Mouse (Mus musculus): ENCODE measurements around the gene Abcb6.

Abcb6 gene

GRCm38 (mm10) chr1:75201236-75201635 is 21.0 kb upstream of the Abcb6 start:
- no peak for DNase-seq (ENCODE audit: low read depth, low spot score)

GRCm38 (mm10) chr1:75192452-75192851 is 12.3 kb upstream of the Abcb6 start:
- no peak for DNase-seq (ENCODE audit: low read depth, low spot score)

- DNase-seq (ENCODE audit: low read depth, low spot score), result peak; percentile 98
Measured at GRCm38 (mm10) chr1:75191622-75192402, 11.6 kb upstream of the Abcb6 start, which contains the start of the genes Ankzf1 and Atg9a. Ankzf1 (plus strand) TSS chr1:75192151. Atg9a (minus strand) TSS chr1:75192196.

GRCm38 (mm10) chr1:75191258-75191621 is 11.0 kb upstream of the Abcb6 start:
- no peak for DNase-seq (ENCODE audit: low read depth, low spot score)

- DNase-seq (ENCODE audit: low read depth, low spot score), result no peak
Measured at GRCm38 (mm10) chr1:75190577-75190976, 10.4 kb upstream of the Abcb6 start.

- no peak for DNase-seq (ENCODE audit: low read depth, low spot score)
Measured at GRCm38 (mm10) chr1:75187914-75188483, 7.8 kb upstream of the Abcb6 start.

GRCm38 (mm10) chr1:75187126-75187525 is 6.9 kb upstream of the Abcb6 start:
- no peak for DNase-seq (ENCODE audit: low read depth, low spot score)

- no peak for DNase-seq (ENCODE audit: low read depth, low spot score)
Measured at GRCm38 (mm10) chr1:75185495-75185894, 5.3 kb upstream of the Abcb6 start.

- DNase-seq (ENCODE audit: low read depth, low spot score), result no peak
Measured at GRCm38 (mm10) chr1:75182160-75182559, 2.0 kb upstream of the Abcb6 start.

- DNase-seq (ENCODE audit: low read depth, low spot score), result no peak
Measured at GRCm38 (mm10) chr1:75181377-75181870, 1.2 kb upstream of the Abcb6 start.

GRCm38 (mm10) chr1:75180741-75181140 is 549 bp upstream of the Abcb6 start:
- no peak for DNase-seq (ENCODE audit: low read depth, low spot score)

GRCm38 (mm10) chr1:75179334-75180104 is 673 bp downstream of the Abcb6 start:
- no peak for DNase-seq (ENCODE audit: low read depth, low spot score)

GRCm38 (mm10) chr1:75168472-75169464 is 11.4 kb downstream of the Abcb6 start, which contains the start of gene Zfand2b:
Zfand2b (plus strand) TSS chr1:75168646.
- DNase-seq (ENCODE audit: low read depth, low spot score), result peak; percentile 84

- DNase-seq (ENCODE audit: low read depth, low spot score), result no peak
Measured at GRCm38 (mm10) chr1:75168093-75168471, 12.1 kb downstream of the Abcb6 start.

GRCm38 (mm10) chr1:75160256-75160617 is 20.0 kb downstream of the Abcb6 start:
- no peak for DNase-seq (ENCODE audit: low read depth, low spot score)

GRCm38 (mm10) chr1:75159540-75160255 is 20.5 kb downstream of the Abcb6 start:
- no peak for DNase-seq (ENCODE audit: low read depth, low spot score)

GRCm38 (mm10) chr1:75158990-75159389 is 21.2 kb downstream of the Abcb6 start:
- no peak for DNase-seq (ENCODE audit: low read depth, low spot score)

- DNase-seq (ENCODE audit: low read depth, low spot score), result no peak
Measured at GRCm38 (mm10) chr1:75155837-75156236, 24.4 kb downstream of the Abcb6 start.

- no peak for DNase-seq (ENCODE audit: low read depth, low spot score)
Measured at GRCm38 (mm10) chr1:75148727-75149126, 31.5 kb downstream of the Abcb6 start.

- DNase-seq (ENCODE audit: low read depth, low spot score), result no peak
Measured at GRCm38 (mm10) chr1:75147411-75148135, 32.6 kb downstream of the Abcb6 start.

Measured in brain, embryonic 18.5 days (tissue).